Mouse (Mus musculus): ENCODE results near the gene Fes.

Fes gene

DNA sequence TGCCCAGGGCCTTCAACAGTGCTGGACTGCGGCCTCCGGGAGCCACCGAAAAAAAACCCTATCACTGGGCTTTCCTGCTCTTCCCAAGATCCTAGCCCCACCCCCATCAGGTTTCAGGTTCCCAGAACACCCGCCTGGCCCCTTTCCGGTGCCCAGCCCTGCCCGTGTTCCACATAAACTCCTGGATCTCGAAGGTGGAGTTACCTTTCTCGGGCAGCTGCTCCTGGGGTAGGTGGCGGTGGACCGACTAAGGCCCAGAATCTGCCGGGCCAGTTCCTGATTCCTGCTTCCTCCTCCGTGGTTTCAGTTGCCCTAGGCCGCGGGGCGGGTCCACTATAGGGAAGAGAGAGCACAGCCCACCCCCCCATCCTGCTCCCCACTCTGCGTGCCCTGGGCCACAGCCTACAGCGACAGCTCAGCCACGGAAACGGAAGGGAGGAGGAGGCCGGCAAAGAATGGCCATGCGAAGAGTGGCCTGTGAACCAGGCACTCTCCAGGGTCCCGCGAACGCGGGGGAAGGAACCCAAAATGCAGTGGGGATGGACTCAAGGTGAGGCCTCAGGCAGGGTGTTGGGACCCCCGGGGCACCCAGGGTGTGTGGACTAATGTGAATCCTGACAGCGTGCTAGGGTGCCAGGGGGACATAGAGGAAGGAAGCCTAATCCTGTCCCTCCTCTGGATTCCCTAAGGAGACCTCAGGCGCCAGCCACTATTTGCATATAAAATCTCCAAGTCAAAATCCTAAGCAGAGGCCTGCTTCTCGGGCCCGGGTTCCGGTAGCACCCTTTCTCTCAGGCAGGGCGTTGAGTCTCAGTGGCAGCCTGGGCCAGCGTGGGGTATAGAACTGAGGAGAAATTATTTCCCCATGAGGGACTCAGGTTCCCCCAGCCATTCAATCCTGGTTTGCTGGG lies at the start of gene Fes:
TSS of gene Fes (minus strand) at position 314 of the 911 bp plus-strand sequence.
- DNase-seq, result no peak

- DNase-seq, result no peak
Measured at GRCm38 (mm10) chr7:80436571-80436970, 48.8 kb upstream of the Fes start.

- DNase-seq, result no peak
Measured at GRCm38 (mm10) chr7:80435594-80435993, 47.8 kb upstream of the Fes start.

- no peak for DNase-seq
Measured at GRCm38 (mm10) chr7:80429661-80430060, 41.9 kb upstream of the Fes start.

DNA sequence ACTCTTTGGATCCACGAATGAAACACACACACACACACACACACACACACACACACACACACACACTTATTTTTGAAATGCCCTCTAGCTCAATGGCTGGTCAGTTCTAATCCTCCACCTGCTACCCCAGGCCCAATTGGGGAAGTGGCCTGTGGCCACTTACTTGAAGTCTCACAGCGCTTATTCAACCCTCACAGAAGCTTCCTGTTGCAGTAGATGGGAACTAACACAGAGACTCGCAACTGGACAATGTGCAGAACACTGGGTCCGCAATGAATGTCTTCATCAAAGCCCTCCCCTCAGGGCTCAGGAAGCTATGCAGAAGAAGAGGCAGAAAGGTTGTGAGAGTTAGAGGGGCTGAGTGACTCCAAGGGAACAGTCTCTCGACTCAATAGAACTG lies 40.0 kb upstream of the Fes start:
- no peak for DNase-seq

DNA sequence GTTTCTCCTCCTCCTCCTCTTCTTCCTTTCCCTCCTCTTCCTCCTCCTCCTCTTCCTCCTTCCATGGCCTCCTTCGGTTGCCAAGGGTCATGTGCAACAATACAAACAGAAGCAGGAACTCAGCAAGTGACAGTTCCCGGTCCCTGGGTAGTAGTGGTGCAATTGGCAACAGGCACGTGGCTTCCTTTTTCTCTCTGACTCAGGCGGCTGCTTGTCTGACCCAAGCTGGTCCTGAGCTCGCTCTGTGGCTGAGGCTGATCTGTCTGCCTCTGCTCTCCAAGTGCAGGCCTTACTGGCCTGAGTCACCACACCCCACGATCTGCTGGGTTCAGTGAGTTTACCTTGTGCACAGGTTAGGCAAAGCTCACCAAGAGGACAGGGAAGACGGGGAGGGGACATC lies 38.6 kb upstream of the Fes start:
- no peak for DNase-seq

DNA sequence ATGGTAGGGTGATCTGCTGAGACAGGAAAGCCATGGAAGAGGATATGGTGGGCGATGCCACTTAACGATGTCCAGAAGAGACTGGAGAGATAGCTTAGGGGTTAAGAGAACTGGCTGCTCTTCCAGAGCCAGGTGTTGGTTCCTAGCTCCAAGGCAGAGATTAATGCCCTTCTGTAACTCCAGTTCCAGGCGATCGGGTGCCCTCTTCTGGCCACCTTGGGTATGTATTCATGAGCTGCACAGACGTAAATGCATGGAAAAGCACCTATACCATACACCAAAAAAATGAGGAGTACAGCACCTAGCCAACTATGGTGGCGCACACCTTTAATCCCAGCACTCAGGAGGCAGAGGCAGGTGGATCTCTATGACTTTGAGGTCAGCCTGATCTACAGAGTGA lies 37.0 kb upstream of the Fes start:
- DNase-seq, result no peak

GRCm38 (mm10) chr7:80422759-80423480 lies 35.2 kb upstream of the Fes start:
- DNase-seq, result peak; percentile 57

- no peak for DNase-seq
Measured at GRCm38 (mm10) chr7:80421576-80421975, 33.8 kb upstream of the Fes start.

DNA sequence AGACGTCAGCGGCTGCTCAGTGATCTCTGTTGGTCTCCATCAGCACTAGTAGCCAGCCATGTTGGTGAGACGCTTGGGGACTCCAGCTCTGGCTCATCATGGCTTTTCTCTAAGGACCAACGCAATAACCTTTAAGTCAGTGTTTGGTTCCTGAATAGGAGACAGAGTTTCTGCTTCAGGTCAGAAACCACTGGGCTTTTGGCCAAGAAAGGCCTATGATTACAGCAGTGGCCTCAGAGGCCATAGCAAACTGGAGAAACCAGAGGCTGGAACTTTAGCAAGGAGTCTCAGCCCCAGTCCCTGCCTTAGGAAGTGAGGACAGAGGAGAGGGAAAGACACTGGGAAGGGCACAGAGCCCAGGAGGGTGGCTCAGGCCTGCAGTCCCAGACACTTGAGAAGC lies 32.8 kb upstream of the Fes start:
- no peak for DNase-seq

DNA sequence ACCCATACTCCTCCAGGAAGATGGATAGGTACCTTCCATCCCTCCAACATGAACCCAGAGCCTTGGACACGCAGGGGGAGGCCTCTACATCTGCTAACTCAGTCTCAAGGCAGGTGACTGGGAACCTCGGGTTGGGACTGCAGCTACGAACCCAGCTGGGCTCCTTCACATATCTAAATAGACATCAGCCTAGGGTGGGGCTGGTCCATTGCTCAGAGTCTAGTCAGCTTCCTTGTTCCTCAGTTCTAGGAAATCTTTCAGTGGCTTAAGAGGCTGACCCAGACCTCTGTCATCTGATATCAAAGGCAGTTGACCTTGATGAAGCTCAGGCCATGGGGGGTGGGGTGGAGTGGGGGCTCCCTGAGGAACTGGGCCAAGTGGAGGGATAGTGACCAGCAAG lies 31.5 kb upstream of the Fes start:
- DNase-seq, result no peak

- DNase-seq, result no peak
Measured at GRCm38 (mm10) chr7:80418036-80418435, 30.3 kb upstream of the Fes start.

GRCm38 (mm10) chr7:80417601-80418000 lies 29.9 kb upstream of the Fes start:
- no peak for DNase-seq

DNA sequence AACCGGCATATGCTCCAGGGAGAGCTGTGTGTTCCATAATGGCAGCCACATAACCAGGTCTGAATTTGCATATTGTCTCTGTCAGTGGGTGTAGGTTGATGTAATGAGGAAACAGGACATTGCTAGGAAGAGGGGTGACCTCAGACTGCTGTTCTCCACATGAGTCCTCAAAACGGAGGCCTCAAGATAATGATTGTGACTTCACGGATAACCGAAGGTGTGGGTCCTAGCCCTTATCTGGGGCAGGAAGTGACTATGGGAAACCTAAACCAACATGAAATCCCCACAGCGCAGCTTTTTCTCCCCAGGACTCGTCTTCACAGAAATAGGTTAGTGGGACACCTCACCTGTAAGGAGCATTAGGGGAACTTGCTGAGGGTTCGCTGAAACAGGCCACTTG lies 29.2 kb upstream of the Fes start:
- no peak for DNase-seq

GRCm38 (mm10) chr7:80414303-80414855 lies 26.6 kb upstream of the Fes start:
- no peak for DNase-seq

DNA sequence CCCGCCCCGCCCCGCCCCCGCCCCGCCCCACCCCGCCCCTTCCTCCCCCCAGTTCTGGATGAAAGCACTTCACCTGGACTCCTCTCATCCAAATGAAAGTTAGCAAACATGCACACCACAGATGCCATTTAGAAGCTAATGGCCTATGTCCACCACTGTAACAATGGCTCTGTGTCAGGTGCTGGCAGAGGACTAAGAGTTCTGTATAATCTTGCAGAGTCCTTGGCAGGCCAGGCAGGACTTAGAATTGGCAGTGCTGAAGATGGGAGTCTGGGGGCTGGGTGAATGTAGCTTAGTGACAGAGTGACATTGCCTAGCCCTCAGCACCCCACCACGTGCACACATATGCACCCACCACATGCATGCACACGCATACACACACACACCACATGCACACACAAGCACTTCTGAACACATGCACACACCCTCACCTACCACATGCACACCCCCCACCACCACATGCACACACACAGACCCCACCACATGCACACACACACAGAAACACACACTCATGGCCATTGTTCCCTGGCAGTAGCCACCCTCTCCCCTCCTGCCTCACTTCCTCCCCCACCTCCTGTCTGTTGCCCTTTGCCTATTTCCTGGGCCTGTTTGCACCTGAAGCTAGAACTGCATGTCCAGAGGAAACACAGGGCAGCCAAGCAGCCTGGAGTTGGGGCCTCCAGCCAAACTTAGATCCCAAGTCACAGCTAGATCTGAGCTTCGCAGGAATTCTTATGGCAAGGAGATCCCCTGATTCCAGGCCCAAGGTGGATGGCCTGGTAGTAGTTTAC lies 26.0 kb upstream of the Fes start:
- DNase-seq, result no peak

- DNase-seq, result no peak
Measured at GRCm38 (mm10) chr7:80412781-80413180, 25.0 kb upstream of the Fes start.

DNA sequence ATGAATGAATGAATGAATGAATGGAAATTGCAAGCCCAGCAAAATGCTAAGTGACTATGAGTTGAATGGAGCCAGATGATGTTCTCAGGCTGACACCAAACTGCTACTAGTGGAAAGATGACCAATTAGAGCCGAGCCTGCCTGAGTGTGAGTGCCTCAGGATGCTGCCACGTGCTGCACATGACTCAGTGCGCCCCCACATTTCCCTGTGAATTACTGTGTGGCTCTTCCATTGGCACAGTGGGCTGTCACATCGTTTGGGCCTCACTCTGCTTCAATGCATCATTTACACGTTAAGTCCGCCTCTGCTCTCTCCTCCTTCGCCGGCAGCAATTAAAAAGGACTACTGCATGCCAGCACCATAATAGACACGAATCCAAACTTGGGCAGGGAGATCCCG lies 24.5 kb upstream of the Fes start:
- no peak for DNase-seq

- no peak for DNase-seq
Measured at GRCm38 (mm10) chr7:80410380-80410779, 22.6 kb upstream of the Fes start.

DNA sequence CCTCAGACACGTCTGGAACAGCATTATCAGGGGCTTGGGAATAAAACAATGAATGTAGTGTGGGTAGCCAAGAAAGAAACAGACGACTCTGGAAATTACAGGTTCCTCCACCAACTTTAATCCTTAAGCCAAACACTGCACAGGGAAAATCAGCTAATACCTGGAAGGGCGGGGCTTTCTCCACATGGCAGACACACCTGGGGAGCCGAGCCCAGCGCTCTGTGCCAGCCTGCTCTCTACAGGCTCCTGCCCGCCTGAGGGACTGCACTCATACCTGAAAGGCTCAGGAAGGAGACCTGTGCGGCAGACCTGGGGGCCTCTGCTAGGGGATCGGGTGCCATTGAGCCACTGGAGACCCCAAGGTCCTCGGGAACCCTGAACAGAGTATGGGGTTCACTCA lies 20.0 kb upstream of the Fes start:
- DNase-seq, result no peak

- DNase-seq, result no peak
Measured at GRCm38 (mm10) chr7:80406186-80406585, 18.4 kb upstream of the Fes start.

GRCm38 (mm10) chr7:80405188-80405695 lies 17.5 kb upstream of the Fes start, which contains the start of gene Furin:
Furin (minus strand) TSS chr7:80405436.
- no peak for DNase-seq
